Mouse (Mus musculus): ENCODE data around the gene 1190007I07Rik. TPM values are rescaled to one million over a fixed set of nuclear protein-coding genes. Genes with fewer than 3 reads are reported as not detected.
"Not testable (repeated sequence)": the region's sequence is repeated elsewhere in the genome, so short reads cannot be mapped to it uniquely, and the experiment has no call there.

Gene 1190007I07Rik
- polyA plus RNA-seq, 1 experiment from 2014 or later = 37.2 TPM

GRCm38 (mm10) chr10:82647205-82647811 lies 24.3 kb upstream of the 1190007I07Rik start:
- H3K9ac ChIP-seq = no peak overlapping the region
- H3K4me1 ChIP-seq = no peaks in the 10 kb centered on the region
- H3K4me2 ChIP-seq (replicated peaks) = no peak overlapping the region
- no peak overlapping the region for H3K27ac ChIP-seq
- H3K27me3 ChIP-seq = no peaks in the 10 kb centered on the region
- no peak overlapping the region for H3K4me3 ChIP-seq
- no peaks in the 10 kb centered on the region for H3K9me3 ChIP-seq
- ATAC-seq (ENCODE audit: insufficient number of reproducible peaks, insufficient read depth, low FRiP score, low TSS enrichment) = no peak
- 91% methylated on average over 17 of the region's 17 CpGs for WGBS
- peaks cover 76% of the 10 kb centered on the region for H3K36me3 ChIP-seq

DNA sequence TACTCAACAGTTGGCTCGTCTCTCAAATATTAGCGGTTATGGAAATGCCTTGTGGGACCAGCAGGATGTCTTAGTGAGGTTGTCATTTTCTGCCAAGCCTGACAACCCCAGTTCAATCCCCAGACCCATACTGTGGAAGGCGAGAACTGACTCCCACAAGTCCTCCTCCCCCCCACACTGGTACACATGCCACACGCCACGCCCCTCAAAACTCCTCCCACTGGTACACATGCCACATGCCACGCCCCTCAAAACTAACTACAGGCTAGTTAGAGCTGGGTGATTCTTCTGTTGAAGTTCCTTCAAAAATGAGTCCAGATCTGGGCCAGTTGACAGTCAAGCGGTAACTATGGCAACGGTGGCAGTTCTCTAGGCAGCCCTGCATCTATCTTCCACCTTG lies 23.1 kb upstream of the 1190007I07Rik start:
- H3K4me3 ChIP-seq = no peak overlapping the region
- WGBS = 93% methylated on average over 8 of the region's 8 CpGs
- H3K4me1 ChIP-seq = no peaks in the 10 kb centered on the region
- H3K27ac ChIP-seq = no peak overlapping the region
- no peaks in the 10 kb centered on the region for H3K9me3 ChIP-seq
- no peaks in the 10 kb centered on the region for H3K27me3 ChIP-seq
- ATAC-seq (ENCODE audit: insufficient number of reproducible peaks, insufficient read depth, low FRiP score, low TSS enrichment) = no peak; the same call in 1 of the 2 replicates
- H3K36me3 ChIP-seq = peaks cover 75% of the 10 kb centered on the region
- H3K4me2 ChIP-seq (replicated peaks) = no peak overlapping the region
- H3K9ac ChIP-seq = no peak overlapping the region

DNA sequence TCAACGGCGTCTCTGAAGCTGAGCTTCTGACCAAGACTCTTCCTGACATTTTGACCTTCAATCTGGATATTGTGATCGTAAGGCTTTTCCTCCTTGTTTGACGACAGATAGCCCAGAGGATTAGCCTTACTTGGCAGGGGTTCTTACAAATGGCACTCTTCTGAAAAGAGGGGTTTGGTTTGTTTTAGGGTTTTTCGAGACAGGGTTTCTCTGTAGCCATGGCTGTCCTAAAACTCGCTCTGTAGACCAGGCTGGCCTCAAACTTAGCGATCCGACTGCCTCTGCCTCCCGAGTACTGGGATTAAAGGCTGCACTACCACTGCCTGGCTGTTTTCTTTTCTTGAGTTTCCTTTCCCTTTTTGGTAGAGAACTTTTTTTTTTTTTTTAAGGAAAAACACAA lies 18.5 kb upstream of the 1190007I07Rik start:
- ATAC-seq (ENCODE audit: insufficient number of reproducible peaks, insufficient read depth, low FRiP score, low TSS enrichment) = no peak
- no peaks in the 10 kb centered on the region for H3K9me3 ChIP-seq
- 91% methylated on average over 9 of the region's 9 CpGs for WGBS
- H3K27ac ChIP-seq = no peak overlapping the region
- no peak overlapping the region for H3K9ac ChIP-seq
- H3K27me3 ChIP-seq = no peaks in the 10 kb centered on the region
- H3K4me1 ChIP-seq = no peaks in the 10 kb centered on the region
- peaks cover 93% of the 10 kb centered on the region for H3K36me3 ChIP-seq
- H3K4me2 ChIP-seq (replicated peaks) = no peak overlapping the region
- no peak overlapping the region for H3K4me3 ChIP-seq

- Histone ChIP-seq H3K4me1 (no peaks in the 10 kb centered on the region), H3K4me3 (no peak overlapping the region), H3K36me3 (peaks cover 82% of the 10 kb centered on the region), H3K4me2 (replicated peaks) (no peak overlapping the region), H3K9me3 (no peaks in the 10 kb centered on the region), H3K27me3 (no peaks in the 10 kb centered on the region), H3K27ac (no peak overlapping the region), H3K9ac (no peak overlapping the region)
- WGBS = 92% methylated on average over 8 of the region's 8 CpGs
- ATAC-seq (ENCODE audit: insufficient number of reproducible peaks, insufficient read depth, low FRiP score, low TSS enrichment) = no peak
Measured at GRCm38 (mm10) chr10:82639032-82639698, 16.1 kb upstream of the 1190007I07Rik start.

DNA sequence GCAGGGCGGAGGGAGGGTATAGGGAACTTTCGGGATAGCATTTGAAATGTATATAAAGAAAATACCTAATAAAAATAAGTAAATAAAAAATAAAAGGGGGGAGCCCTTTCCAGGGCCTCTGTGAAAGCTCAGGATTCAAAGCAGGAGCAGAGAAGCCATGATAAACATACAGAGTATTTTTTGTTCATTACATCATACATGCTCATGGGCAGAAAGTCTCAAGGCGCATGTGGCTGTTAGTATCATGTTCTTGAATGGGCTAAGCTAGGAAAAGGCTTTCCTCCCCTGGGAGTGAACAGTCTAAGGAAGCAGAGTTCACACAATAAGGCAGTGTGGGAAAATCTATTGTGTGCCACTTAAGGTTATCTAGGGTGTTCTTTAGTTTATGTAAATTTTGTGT lies 13.3 kb upstream of the 1190007I07Rik start:
- H3K36me3 ChIP-seq = peaks cover 77% of the 10 kb centered on the region
- H3K9ac ChIP-seq = no peak overlapping the region
- H3K4me1 ChIP-seq = peaks cover 5% of the 10 kb centered on the region
- H3K4me2 ChIP-seq (replicated peaks) = no peak overlapping the region
- H3K4me3 ChIP-seq = no peak overlapping the region
- no peak for ATAC-seq (ENCODE audit: insufficient number of reproducible peaks, insufficient read depth, low FRiP score, low TSS enrichment)
- peaks cover 5% of the 10 kb centered on the region; the same call in 1 of the 2 replicates for H3K9me3 ChIP-seq
- H3K27ac ChIP-seq = no peak overlapping the region
- no peaks in the 10 kb centered on the region for H3K27me3 ChIP-seq
- WGBS = 91% methylated on average over 3 of the region's 3 CpGs

DNA sequence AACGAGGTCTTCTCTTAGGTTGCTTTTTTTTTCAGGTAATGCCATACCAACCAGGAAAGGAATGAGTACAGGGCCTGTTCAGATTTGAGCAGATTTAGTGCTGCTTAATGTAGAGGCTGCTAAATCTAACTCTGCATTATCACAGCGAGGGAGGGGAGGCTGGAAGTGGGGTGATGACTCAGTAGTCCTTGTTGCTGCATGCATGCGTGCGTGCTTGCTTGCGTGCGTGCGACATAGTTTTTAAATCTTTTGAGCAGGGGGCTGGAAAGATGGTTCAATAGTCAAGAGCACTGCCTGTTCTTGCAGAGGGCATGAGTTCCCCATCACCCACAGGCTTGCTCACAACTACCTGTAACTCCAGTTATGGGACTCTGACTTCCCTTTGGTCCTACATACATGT lies 11.3 kb upstream of the 1190007I07Rik start:
- no peak overlapping the region for H3K27ac ChIP-seq
- H3K27me3 ChIP-seq = no peaks in the 10 kb centered on the region
- peaks cover 16% of the 10 kb centered on the region for H3K4me1 ChIP-seq
- H3K4me2 ChIP-seq (replicated peaks) = no peak overlapping the region
- no peak for ATAC-seq (ENCODE audit: insufficient number of reproducible peaks, insufficient read depth, low FRiP score, low TSS enrichment)
- H3K9me3 ChIP-seq = peaks cover 5% of the 10 kb centered on the region; the same call in 1 of the 2 replicates
- 93% methylated on average over 7 of the region's 7 CpGs for WGBS
- no peak overlapping the region for H3K9ac ChIP-seq
- no peak overlapping the region for H3K4me3 ChIP-seq
- peaks cover 60% of the 10 kb centered on the region for H3K36me3 ChIP-seq

- Histone ChIP-seq H3K27me3 (no peaks in the 10 kb centered on the region), H3K9me3 (peaks cover 5% of the 10 kb centered on the region; the same call in 1 of the 2 replicates), H3K36me3 (peaks cover 46% of the 10 kb centered on the region), H3K4me1 (peaks cover 16% of the 10 kb centered on the region), H3K9ac (no peak overlapping the region), H3K4me2 (replicated peaks) (no peak overlapping the region), H3K4me3 (no peak overlapping the region), H3K27ac (no peak overlapping the region)
- no peak for ATAC-seq (ENCODE audit: insufficient number of reproducible peaks, insufficient read depth, low FRiP score, low TSS enrichment)
- WGBS = 95% methylated on average over 12 of the region's 12 CpGs
Measured at GRCm38 (mm10) chr10:82632496-82633280, 9.7 kb upstream of the 1190007I07Rik start.

DNA sequence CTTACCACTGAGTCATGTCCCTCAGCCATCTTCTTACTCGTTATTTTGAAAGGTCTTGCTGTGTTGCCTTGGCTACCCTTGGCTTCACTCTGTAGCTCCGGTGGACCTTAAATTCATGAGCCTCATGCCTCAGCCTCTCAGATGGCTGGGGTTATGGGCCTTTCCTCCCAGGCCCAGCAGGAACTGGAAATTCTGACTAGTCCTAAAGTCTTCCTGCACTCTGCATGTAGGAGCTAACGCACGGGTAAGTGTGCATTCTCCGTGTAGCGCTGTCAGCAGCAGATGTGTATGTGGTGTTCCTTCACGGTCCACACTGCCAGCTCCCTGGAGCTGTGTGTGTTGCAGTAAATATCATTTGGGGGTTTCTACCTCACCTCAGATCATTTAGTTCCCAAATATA lies 8.1 kb upstream of the 1190007I07Rik start:
- H3K9ac ChIP-seq = peak overlapping the region; percentile 93
- peak overlapping the region; percentile 81 for H3K4me2 ChIP-seq (replicated peaks)
- 84% methylated on average over 7 of the region's 7 CpGs for WGBS
- H3K9me3 ChIP-seq = peaks cover 5% of the 10 kb centered on the region; the same call in 1 of the 2 replicates
- no peaks in the 10 kb centered on the region; the same call in 1 of the 2 replicates for H3K27me3 ChIP-seq
- H3K4me1 ChIP-seq = peaks cover 16% of the 10 kb centered on the region
- no peak overlapping the region for H3K27ac ChIP-seq
- peaks cover 31% of the 10 kb centered on the region for H3K36me3 ChIP-seq
- H3K4me3 ChIP-seq = peak overlapping the region; percentile 77
- no peak for ATAC-seq (ENCODE audit: insufficient number of reproducible peaks, insufficient read depth, low FRiP score, low TSS enrichment)

DNA sequence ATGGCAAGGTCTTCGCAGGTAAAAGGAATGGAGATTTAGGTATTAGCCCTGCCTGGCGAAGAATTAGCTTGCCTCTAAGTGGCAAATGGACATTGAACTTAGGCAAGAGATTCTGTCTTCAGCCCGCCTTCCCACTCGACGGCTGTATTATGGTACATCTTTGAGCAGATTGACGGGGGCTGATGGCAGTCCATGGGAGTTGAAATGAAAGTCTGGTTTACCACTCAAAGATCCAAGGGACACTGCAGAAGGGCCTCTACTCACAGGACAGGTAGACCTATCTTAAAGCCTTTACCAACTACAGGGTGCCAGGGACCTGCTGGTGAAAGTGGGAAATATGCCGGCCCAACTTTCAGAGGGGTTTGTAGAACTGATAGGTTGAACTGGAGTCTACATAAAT lies 7.5 kb upstream of the 1190007I07Rik start:
- H3K36me3 ChIP-seq = peaks cover 28% of the 10 kb centered on the region
- 19% methylated on average over 7 of the region's 7 CpGs for WGBS

GRCm38 (mm10) chr10:82629586-82630255 lies 6.7 kb upstream of the 1190007I07Rik start, which contains the start of gene Tdg:
Gene Tdg (plus strand): TSS chr10:82629828.
- H3K27me3 ChIP-seq, H3K9me3 ChIP-seq: not testable (repeated sequence)
- Histone ChIP-seq H3K36me3 (peaks cover 24% of the 10 kb centered on the region), H3K4me2 (replicated peaks) (peak within 1 kb of the TSS; percentile 81), H3K4me3 (peak within 1 kb of the TSS; percentile 77), H3K9ac (peak within 1 kb of the TSS; percentile 93), H3K27ac (peak within 1 kb of the TSS; percentile 90), H3K4me1 (peaks cover 16% of the 10 kb centered on the region)
- under 1% methylated on average over 76 of the region's 78 CpGs for whole genome bisulfite sequencing
- peak; percentile 91 for ATAC-seq (ENCODE audit: insufficient number of reproducible peaks, insufficient read depth, low FRiP score, low TSS enrichment)

More for the DNA sequence above, 7.5 kb upstream of the 1190007I07Rik start:
- Histone ChIP-seq H3K4me3 (peak overlapping the region; percentile 77), H3K27ac (no peak overlapping the region), H3K4me1 (peaks cover 16% of the 10 kb centered on the region), H3K9ac (peak overlapping the region; percentile 93), H3K9me3 (peaks cover 5% of the 10 kb centered on the region; the same call in 1 of the 2 replicates), H3K4me2 (replicated peaks) (peak overlapping the region; percentile 81), H3K27me3 (no peaks in the 10 kb centered on the region; the same call in 1 of the 2 replicates)
- no peak for ATAC-seq (ENCODE audit: insufficient number of reproducible peaks, insufficient read depth, low FRiP score, low TSS enrichment)

- no peaks in the 10 kb centered on the region; the same call in 1 of the 2 replicates for H3K27me3 ChIP-seq
- peaks cover 5% of the 10 kb centered on the region; the same call in 1 of the 2 replicates for H3K9me3 ChIP-seq
- H3K4me1 ChIP-seq = peaks cover 16% of the 10 kb centered on the region
- peak overlapping the region; percentile 93 for H3K9ac ChIP-seq
- peak; percentile 29; the same call in 1 of the 2 replicates for ATAC-seq (ENCODE audit: insufficient number of reproducible peaks, insufficient read depth, low FRiP score, low TSS enrichment)
- H3K27ac ChIP-seq = peak overlapping the region; percentile 90
- WGBS = 4% methylated on average over 11 of the region's 11 CpGs
- H3K4me2 ChIP-seq (replicated peaks) = peak overlapping the region; percentile 80
- peak overlapping the region; percentile 77 for H3K4me3 ChIP-seq
- H3K36me3 ChIP-seq = peaks cover 23% of the 10 kb centered on the region
Measured at GRCm38 (mm10) chr10:82629111-82629585, 6.1 kb upstream of the 1190007I07Rik start.

Data from embryonic facial prominence, embryonic 12.5 days (tissue).